Mouse (Mus musculus): Measurements from ENCODE around the gene Gm10190. TPM values are rescaled to one million over a fixed set of nuclear protein-coding genes. Genes with fewer than 3 reads are reported as not detected.
"Not testable (repeated sequence)": the region's sequence is repeated elsewhere in the genome, so short reads cannot be mapped to it uniquely, and the experiment has no call there.

Gene Gm10190
- polyA plus RNA-seq (2015; fragmentation: Nextera tagmentation; extraction: Ambion mirVana): 1.2 and 2.0 TPM in 2 replicates

DNA sequence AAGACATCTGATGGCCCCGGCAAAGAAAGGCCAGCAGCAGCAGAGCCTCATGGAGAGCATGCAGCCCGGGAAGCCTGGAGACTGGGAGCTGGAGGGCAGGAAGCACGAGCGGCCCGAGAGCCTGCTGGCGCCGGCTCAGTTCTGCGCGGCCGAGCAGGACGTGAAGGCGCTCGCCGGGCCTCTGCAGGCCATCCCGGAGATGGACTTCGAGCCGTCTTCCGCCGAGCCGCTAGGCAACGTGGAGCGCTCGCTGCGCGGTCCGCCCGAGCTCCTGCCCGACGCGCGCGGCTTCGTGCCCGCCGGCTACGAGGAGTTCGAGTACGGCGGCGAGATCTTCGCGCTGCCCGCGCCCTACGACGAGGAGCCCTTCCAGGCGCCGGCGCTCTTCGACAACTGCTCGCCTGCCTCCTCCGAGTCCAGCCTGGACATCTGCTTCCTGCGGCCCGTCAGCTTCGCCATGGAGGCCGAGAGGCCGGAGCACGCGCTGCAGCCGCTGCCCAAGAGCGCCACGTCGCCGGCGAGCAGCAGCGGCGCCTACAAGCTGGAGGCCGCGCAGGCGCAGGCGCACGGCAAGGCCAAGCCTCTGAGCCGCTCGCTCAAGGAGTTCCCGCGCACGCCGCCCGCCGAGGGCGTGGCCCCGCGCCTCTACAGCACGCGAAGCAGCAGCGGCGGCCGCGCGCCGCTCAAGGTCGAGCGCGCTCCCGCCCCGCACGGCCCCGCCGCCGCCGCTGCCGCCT, at the start of gene Gm10190:
Gene Gm10190, minus strand, starts transcription at position 553 of the 737 bp plus-strand sequence.
- Histone ChIP-seq H3K4me1 (peaks cover 5% of the 10 kb centered on the region), H3K4me3 (peak within 1 kb of the TSS; percentile 44), H3K36me3 (no peaks in the 10 kb centered on the region), H3K9ac (peak within 1 kb of the TSS; percentile 57), H3K27me3 (no peaks in the 10 kb centered on the region; the same call in 1 of the 2 replicates), H3K9me3 (no peaks in the 10 kb centered on the region), H3K4me2 (peak within 1 kb of the TSS; percentile 86), H3K27ac (peak within 1 kb of the TSS; percentile 46)
- 3% methylated on average over 95 of the region's 102 CpGs for WGBS
- peak; percentile 99 for ATAC-seq (ENCODE audit: borderline replicate concordance, extremely low read depth, low FRiP score, low TSS enrichment)

DNA sequence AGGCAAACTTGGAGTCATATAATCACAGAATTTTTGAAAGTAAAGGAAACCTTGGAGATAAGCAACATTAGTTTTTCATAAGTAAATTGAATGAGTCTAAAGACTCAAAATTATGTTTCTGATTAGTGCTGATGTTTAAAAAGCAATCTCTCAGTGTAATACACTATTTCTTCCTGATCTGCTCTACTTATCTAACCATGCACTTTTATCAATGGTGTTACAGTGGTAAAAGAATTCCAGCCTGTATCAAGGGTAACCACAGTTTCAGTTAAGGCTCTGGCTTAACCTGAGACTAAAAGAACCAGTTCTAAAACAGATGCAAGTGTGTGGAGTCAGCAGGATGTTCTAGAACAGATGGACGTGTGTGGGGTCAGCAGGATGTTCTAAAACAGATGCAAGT, 47.7 kb upstream of the Gm10190 start:
- no peaks in the 10 kb centered on the region for H3K9me3 ChIP-seq
- 92% methylated on average over 1 of the region's 1 CpGs for WGBS
- H3K4me1 ChIP-seq: no peaks in the 10 kb centered on the region
- no peak for ATAC-seq (ENCODE audit: borderline replicate concordance, extremely low read depth, low FRiP score, low TSS enrichment)
- H3K9ac ChIP-seq: no peak overlapping the region
- H3K36me3 ChIP-seq: peaks cover 35% of the 10 kb centered on the region
- H3K4me3 ChIP-seq: no peak overlapping the region
- no peaks in the 10 kb centered on the region for H3K27me3 ChIP-seq
- H3K4me2 ChIP-seq: no peak overlapping the region
- no peak overlapping the region for H3K27ac ChIP-seq

DNA sequence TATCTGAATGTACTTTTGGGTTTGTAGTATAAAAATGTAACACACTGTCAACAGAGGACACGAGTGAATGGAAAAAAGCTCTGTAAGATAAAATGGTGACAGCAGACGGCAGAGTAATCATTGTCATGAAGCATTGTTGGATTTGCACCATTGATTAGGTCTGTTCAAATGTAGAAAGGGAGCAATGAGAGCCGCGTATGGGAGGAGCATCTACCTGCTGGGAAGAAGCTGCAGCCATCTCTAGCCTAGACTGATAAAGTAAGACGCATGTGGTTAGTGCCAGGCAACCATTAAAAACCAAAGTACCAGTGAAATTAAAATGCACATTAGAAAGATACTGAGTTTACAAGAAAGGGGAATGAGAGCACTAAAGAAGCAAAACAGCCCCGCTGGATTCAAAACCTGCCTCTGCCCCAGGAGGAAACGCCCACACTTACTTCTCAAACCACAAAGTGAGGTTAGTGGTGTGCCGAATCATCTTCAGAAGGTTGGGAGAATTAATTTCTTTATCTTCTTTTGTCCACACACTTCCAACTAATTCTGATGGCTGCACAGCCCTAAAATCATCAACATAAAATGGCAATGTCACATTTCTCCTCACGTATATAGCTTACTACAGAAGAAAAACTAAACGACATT, 45.4 kb upstream of the Gm10190 start:
- H3K4me1 ChIP-seq: no peaks in the 10 kb centered on the region
- H3K4me2 ChIP-seq: no peak overlapping the region
- H3K9me3 ChIP-seq: no peaks in the 10 kb centered on the region
- whole genome bisulfite sequencing: 88% methylated on average over 10 of the region's 10 CpGs
- H3K27ac ChIP-seq: no peak overlapping the region
- H3K36me3 ChIP-seq: peaks cover 47% of the 10 kb centered on the region
- H3K4me3 ChIP-seq: no peak overlapping the region
- ATAC-seq (ENCODE audit: borderline replicate concordance, extremely low read depth, low FRiP score, low TSS enrichment): no peak
- H3K9ac ChIP-seq: no peak overlapping the region
- H3K27me3 ChIP-seq: no peaks in the 10 kb centered on the region

DNA sequence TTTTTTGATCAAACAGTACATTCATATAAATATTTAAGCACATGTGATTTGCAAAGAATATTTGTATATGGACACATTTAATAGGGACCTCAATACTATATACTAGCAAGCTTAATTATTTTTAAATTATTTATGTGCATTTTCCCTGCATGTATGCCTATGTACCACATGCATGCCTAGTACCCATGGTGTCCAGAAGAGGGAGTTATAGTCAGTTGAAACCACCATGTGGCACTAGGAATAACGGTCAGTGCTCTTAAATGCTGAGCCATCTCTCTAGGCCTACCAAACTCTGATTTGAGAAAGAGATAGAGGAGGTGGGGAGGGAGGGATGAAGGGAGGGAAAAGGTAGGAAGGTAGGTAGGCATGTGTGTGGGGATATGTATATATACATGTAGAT, 37.8 kb upstream of the Gm10190 start:
- H3K27me3 ChIP-seq: no peaks in the 10 kb centered on the region
- no peaks in the 10 kb centered on the region for H3K9me3 ChIP-seq
- H3K27ac ChIP-seq: no peak overlapping the region
- no peak overlapping the region for H3K9ac ChIP-seq
- H3K4me2 ChIP-seq: no peak overlapping the region
- 48% methylated on average over 1 of the region's 1 CpGs for WGBS
- ATAC-seq (ENCODE audit: borderline replicate concordance, extremely low read depth, low FRiP score, low TSS enrichment): no peak
- no peak overlapping the region for H3K4me3 ChIP-seq
- H3K36me3 ChIP-seq: peaks cover 70% of the 10 kb centered on the region
- no peaks in the 10 kb centered on the region for H3K4me1 ChIP-seq

DNA sequence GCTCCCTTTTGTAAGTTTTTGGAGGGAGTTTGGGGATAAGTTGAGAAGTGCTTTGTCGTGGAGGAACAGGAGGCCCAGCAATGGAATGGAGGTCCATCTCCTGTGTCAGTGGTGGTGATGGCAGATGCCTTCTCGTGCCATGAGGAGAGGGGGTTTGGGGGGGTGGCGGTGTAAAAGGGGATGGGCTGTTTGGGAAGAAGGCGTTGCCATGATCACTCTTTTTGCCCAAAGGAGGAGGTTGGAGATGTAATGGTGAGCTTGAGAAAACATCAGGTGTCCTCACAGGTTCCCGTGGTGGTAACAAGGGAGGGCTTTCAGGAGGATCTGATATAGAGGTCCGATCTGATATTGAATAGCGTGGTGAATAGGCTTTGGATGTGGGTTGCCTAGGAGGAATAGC, 24.9 kb upstream of the Gm10190 start:
- no peak for ATAC-seq (ENCODE audit: borderline replicate concordance, extremely low read depth, low FRiP score, low TSS enrichment)
- Histone ChIP-seq H3K4me1 (no peaks in the 10 kb centered on the region), H3K4me3 (no peak overlapping the region), H3K27ac (no peak overlapping the region), H3K27me3 (no peaks in the 10 kb centered on the region), H3K9ac (no peak overlapping the region), H3K36me3 (peaks cover 23% of the 10 kb centered on the region), H3K9me3 (no peaks in the 10 kb centered on the region), H3K4me2 (no peak overlapping the region)
- WGBS: 90% methylated on average over 7 of the region's 7 CpGs

DNA sequence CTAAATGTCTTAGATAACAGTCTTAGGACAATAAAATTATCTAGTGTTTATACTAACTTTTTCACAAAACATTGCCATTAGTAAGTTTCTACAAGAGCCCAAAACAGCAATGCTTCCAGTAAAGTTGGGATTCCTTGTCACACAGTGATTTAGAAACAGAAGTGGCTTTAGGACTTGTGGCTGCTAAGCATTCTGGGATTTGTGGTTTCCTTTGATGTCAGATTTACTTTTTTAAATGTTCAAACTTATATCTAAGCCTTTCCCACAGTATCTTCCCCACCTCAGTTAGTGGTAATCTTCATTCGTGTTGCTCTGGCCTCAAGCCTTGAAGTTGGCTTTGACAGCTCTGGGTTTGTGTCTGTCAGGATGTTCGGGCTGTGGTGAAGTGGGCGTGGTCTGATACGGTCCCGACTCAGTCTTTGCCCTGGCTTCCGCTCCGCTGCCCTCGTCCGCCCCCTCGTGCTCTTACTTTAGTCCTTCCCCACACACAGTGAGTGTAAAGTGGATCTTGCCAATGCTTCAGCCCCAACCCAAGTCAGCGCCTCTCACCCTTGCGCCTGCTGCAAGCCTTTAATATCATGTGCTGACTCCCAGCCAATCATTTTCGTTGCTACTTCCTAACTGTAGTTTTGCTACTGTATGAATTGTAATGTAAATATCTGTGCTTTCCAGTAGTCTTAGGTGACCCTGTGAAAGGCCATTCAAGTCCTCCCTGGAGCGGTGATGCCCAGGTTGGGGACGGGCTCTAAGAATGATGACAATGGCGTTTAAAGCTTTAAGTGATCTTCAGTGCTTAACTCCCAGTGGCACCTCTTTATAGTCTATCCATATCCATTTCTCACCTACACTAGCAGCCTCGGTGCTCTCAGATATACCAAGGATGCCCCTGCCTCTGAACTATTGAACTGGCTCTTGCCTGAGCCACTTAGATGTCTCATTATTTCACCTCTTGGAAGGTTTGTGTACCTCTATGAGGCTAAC, 18.4 kb upstream of the Gm10190 start:
- H3K27me3 ChIP-seq: no peaks in the 10 kb centered on the region
- WGBS: 10% methylated on average over 17 of the region's 17 CpGs
- peak overlapping the region; percentile 66 for H3K4me2 ChIP-seq
- peak overlapping the region; percentile 45 for H3K4me3 ChIP-seq
- peak overlapping the region; percentile 23 for H3K9ac ChIP-seq
- 0 out of 2 replicates have a peak overlapping the region, but pooled peaks have one; percentile 2 for H3K27ac ChIP-seq
- no peaks in the 10 kb centered on the region for H3K36me3 ChIP-seq
- peaks cover 6% of the 10 kb centered on the region; the same call in 1 of the 2 replicates for H3K4me1 ChIP-seq
- ATAC-seq (ENCODE audit: borderline replicate concordance, extremely low read depth, low FRiP score, low TSS enrichment): peak; percentile 95
- no peaks in the 10 kb centered on the region for H3K9me3 ChIP-seq

DNA sequence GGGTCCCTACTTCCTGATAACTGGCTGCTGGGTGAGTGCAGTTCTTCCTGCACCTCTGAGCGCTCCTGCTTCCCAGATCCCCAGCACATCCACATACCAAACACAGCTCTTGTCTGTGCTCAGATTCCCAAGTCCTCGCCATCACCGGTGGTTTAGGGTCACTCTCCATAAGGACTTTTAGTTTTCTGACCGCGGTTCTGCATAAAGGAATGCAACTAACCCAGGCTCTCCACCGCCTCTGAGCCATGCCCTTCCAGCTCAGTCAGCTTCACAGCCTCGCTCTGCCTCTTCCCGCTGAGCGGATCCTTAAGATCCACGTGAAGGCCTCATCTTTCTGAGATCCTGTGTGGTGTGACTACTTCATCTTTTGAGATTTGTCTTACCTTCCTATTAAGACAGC, 16.7 kb upstream of the Gm10190 start:
- no peak overlapping the region for H3K9ac ChIP-seq
- no peak overlapping the region for H3K27ac ChIP-seq
- no peaks in the 10 kb centered on the region for H3K36me3 ChIP-seq
- H3K4me3 ChIP-seq: no peak overlapping the region
- H3K4me2 ChIP-seq: no peak overlapping the region
- peaks cover 6% of the 10 kb centered on the region; the same call in 1 of the 2 replicates for H3K4me1 ChIP-seq
- no peaks in the 10 kb centered on the region for H3K27me3 ChIP-seq
- no peaks in the 10 kb centered on the region for H3K9me3 ChIP-seq
- no peak for ATAC-seq (ENCODE audit: borderline replicate concordance, extremely low read depth, low FRiP score, low TSS enrichment)
- 57% methylated on average over 10 of the region's 10 CpGs for WGBS

DNA sequence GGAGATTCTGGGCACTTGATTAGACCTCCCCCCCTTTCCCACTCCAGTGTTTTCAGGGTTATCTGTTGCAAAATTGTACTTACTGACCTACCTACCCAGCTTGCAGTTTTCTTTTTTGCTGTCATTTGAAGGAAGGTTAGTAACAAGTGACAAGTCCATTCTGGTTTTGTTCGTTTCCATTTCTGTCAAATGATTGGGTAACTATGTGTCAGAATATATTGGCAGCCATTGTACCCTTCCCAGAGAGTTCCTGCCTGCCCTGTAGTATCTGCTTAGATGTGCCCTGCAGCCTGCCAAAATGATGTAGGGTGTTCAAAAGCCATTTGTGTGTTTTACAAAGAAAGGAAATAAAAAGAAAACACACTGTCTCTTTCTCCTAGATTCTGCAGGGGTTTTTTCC, 12.3 kb upstream of the Gm10190 start:
- Histone ChIP-seq H3K9me3 (no peaks in the 10 kb centered on the region), H3K27ac (no peak overlapping the region), H3K9ac (no peak overlapping the region), H3K4me3 (no peak overlapping the region), H3K27me3 (no peaks in the 10 kb centered on the region), H3K4me2 (no peak overlapping the region), H3K4me1 (no peaks in the 10 kb centered on the region), H3K36me3 (no peaks in the 10 kb centered on the region)
- no peak for ATAC-seq (ENCODE audit: borderline replicate concordance, extremely low read depth, low FRiP score, low TSS enrichment)
- WGBS: 39% methylated on average over 1 of the region's 1 CpGs

DNA sequence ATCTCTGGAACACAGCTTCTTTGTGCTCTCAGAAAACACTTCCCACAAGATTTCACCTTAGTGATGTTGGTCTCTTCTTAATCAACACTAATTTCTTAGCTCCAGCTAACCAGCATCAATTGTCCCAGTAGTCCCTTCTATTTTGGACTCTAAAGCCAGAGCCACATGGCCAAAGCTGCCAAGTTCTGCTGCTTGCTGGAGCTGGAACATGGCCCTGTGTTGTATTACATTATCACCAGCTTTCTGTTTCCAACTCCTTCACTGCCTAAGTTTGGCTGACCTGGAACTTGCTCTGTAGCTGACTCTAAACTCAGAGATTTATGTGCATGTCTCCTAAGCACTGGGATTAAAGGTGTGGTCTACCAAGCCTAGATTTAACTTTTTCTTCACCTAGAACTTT, 5.0 kb upstream of the Gm10190 start:
- ATAC-seq (ENCODE audit: borderline replicate concordance, extremely low read depth, low FRiP score, low TSS enrichment); H3K27me3 ChIP-seq; H3K9me3 ChIP-seq; H3K4me1 ChIP-seq; H3K4me2 ChIP-seq; H3K27ac ChIP-seq; H3K4me3 ChIP-seq; H3K36me3 ChIP-seq; H3K9ac ChIP-seq: not testable (repeated sequence)

DNA sequence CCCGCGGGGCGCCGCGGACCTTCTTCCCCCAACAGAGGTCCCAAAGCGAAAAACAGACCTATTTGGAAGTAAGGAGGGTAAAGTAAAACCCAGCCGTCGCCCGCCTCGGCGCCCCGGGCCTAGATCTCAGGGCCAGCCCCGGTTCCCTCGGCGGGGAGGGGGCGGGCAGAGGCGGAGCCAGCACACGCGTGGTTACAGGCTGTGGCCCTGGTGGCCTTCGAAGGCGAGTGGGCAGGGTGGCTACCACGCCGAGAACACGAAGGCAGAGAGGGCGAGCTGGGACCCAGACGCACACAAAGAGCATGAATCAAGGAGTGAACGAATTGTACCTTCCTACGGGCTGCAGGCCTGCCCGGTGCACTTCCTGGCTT, 370 bp upstream of the Gm10190 start:
- 19% methylated on average over 29 of the region's 29 CpGs for WGBS
- Histone ChIP-seq H3K27ac (no peak overlapping the region), H3K9ac (peak overlapping the region; percentile 46), H3K27me3 (no peaks in the 10 kb centered on the region; the same call in 1 of the 2 replicates), H3K4me1 (peaks cover 5% of the 10 kb centered on the region), H3K36me3 (no peaks in the 10 kb centered on the region), H3K4me3 (peak overlapping the region; percentile 44), H3K9me3 (no peaks in the 10 kb centered on the region), H3K4me2 (peak overlapping the region; percentile 86)
- ATAC-seq (ENCODE audit: borderline replicate concordance, extremely low read depth, low FRiP score, low TSS enrichment): peak; percentile 79

DNA sequence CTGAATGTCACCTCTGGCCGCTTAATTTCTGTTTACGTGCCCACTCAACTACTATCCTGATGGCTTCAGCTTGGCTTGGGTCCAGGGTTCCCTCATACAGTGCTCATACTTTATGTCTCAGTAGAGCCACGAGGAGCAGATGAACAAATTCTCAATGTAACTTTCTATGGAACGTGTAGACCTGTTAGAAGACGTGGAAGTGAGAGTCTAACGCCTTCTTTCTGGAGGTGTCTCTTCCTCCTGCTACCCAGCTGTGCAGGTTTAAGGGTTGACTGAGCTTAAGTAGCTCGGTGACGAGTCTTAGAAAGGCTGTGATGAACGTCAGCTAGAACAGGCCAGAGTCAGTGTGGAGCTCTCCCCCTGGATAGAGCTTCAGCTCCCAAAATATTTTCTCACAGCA, 4.7 kb downstream of the Gm10190 start:
- no peak for ATAC-seq (ENCODE audit: borderline replicate concordance, extremely low read depth, low FRiP score, low TSS enrichment)
- 76% methylated on average over 9 of the region's 9 CpGs for WGBS
- Histone ChIP-seq H3K36me3 (no peaks in the 10 kb centered on the region), H3K27me3 (no peaks in the 10 kb centered on the region), H3K27ac (no peak overlapping the region), H3K4me2 (no peak overlapping the region), H3K9me3 (no peaks in the 10 kb centered on the region), H3K4me1 (peaks cover 5% of the 10 kb centered on the region; the same call in 1 of the 2 replicates), H3K4me3 (no peak overlapping the region), H3K9ac (no peak overlapping the region)
